Mouse (Mus musculus): ENCODE measurements around the gene Prpf4b. TPM values are rescaled to one million over a fixed set of nuclear protein-coding genes. Genes with fewer than 3 reads are reported as not detected.
"Not testable (repeated sequence)": the region's sequence is repeated elsewhere in the genome, so short reads cannot be mapped to it uniquely, and the experiment has no call there.

Gene Prpf4b
- total and polyA plus RNA-seq, 2 experiments from 2014 or later = 45.7 to 52.7 TPM

GRCm38 (mm10) chr13:34857526-34857925, 17.6 kb upstream of the Prpf4b start:
- peaks cover 19% of the 10 kb centered on the region for H3K9me3 ChIP-seq (ENCODE audit: low read length)
- H3K36me3 ChIP-seq (ENCODE audit: insufficient read depth) = no peaks in the 10 kb centered on the region
- H3K4me3 ChIP-seq (ENCODE audit: low read depth, low read length) = no peak overlapping the region
- H3K4me1 ChIP-seq (ENCODE audit: insufficient read depth) = no peaks in the 10 kb centered on the region
- DNase-seq = no peak
- TF ChIP-seq CTCF (IDR thresholded peaks at IDR 0.05; ENCODE audit: low read depth) = peak; percentile 29
- H3K4me2 ChIP-seq (ENCODE audit: low read depth) = no peak overlapping the region
- 31% methylated on average over 2 of the region's 2 CpGs for WGBS
- no peak overlapping the region for H3K27ac ChIP-seq (ENCODE audit: low read depth, low read length)
- no peaks in the 10 kb centered on the region for H3K27me3 ChIP-seq (ENCODE audit: insufficient read depth, low read length)
- no peak overlapping the region for H3K9ac ChIP-seq
- no peak for ATAC-seq

- H3K4me2 ChIP-seq (ENCODE audit: low read depth) = no peak overlapping the region
- no peak overlapping the region for H3K9ac ChIP-seq
- H3K4me1 ChIP-seq (ENCODE audit: insufficient read depth) = no peaks in the 10 kb centered on the region
- 80% methylated on average over 5 of the region's 5 CpGs for WGBS
- H3K27me3 ChIP-seq (ENCODE audit: insufficient read depth, low read length) = no peaks in the 10 kb centered on the region
- H3K36me3 ChIP-seq (ENCODE audit: insufficient read depth) = no peaks in the 10 kb centered on the region
- H3K27ac ChIP-seq (ENCODE audit: low read depth, low read length) = no peak overlapping the region
- no peak for DNase-seq
- H3K4me3 ChIP-seq (ENCODE audit: low read depth, low read length) = no peak overlapping the region
- no peak for TF ChIP-seq CTCF (IDR thresholded peaks at IDR 0.05; ENCODE audit: low read depth)
- H3K9me3 ChIP-seq (ENCODE audit: low read length) = peaks cover 5% of the 10 kb centered on the region
- no peak for ATAC-seq
Measured at GRCm38 (mm10) chr13:34859406-34859805, 15.7 kb upstream of the Prpf4b start.

- not testable (repeated sequence) for H3K4me3 ChIP-seq (ENCODE audit: low read depth, low read length); ATAC-seq; DNase-seq; H3K9ac ChIP-seq; H3K4me2 ChIP-seq (ENCODE audit: low read depth); H3K27me3 ChIP-seq (ENCODE audit: insufficient read depth, low read length); H3K36me3 ChIP-seq (ENCODE audit: insufficient read depth); H3K4me1 ChIP-seq (ENCODE audit: insufficient read depth); H3K27ac ChIP-seq (ENCODE audit: low read depth, low read length); H3K9me3 ChIP-seq (ENCODE audit: low read length)
- WGBS = 67% methylated on average over 7 of the region's 8 CpGs
Measured at GRCm38 (mm10) chr13:34861166-34861565, 13.9 kb upstream of the Prpf4b start.

- no peak overlapping the region for H3K9ac ChIP-seq
- DNase-seq = peak; percentile 91
- ATAC-seq = peak; percentile 96
- H3K9me3 ChIP-seq (ENCODE audit: low read length) = no peaks in the 10 kb centered on the region
- no peak overlapping the region for H3K4me2 ChIP-seq (ENCODE audit: low read depth)
- no peaks in the 10 kb centered on the region for H3K27me3 ChIP-seq (ENCODE audit: insufficient read depth, low read length)
- peak; percentile 95 for TF ChIP-seq CTCF (IDR thresholded peaks at IDR 0.05; ENCODE audit: low read depth)
- no peak overlapping the region for H3K27ac ChIP-seq (ENCODE audit: low read depth, low read length)
- no peaks in the 10 kb centered on the region for H3K36me3 ChIP-seq (ENCODE audit: insufficient read depth)
- no peaks in the 10 kb centered on the region for H3K4me1 ChIP-seq (ENCODE audit: insufficient read depth)
- H3K4me3 ChIP-seq (ENCODE audit: low read depth, low read length) = no peak overlapping the region
- WGBS = 36% methylated on average over 7 of the region's 7 CpGs
Measured at GRCm38 (mm10) chr13:34864420-34865169, 10.5 kb upstream of the Prpf4b start.

- DNase-seq (peak; percentile 97), ATAC-seq (peak; percentile 94)
- H3K4me2 ChIP-seq (ENCODE audit: low read depth) = peak overlapping the region; percentile 72
- WGBS = 2% methylated on average over 45 of the region's 45 CpGs
- peak overlapping the region; percentile 80 for H3K4me3 ChIP-seq (ENCODE audit: low read depth, low read length)
- H3K9ac ChIP-seq = peak overlapping the region; percentile 77
- no peaks in the 10 kb centered on the region for H3K9me3 ChIP-seq (ENCODE audit: low read length)
- H3K4me1 ChIP-seq (ENCODE audit: insufficient read depth) = peaks cover 12% of the 10 kb centered on the region
- H3K27me3 ChIP-seq (ENCODE audit: insufficient read depth, low read length) = no peaks in the 10 kb centered on the region
- H3K36me3 ChIP-seq (ENCODE audit: insufficient read depth) = no peaks in the 10 kb centered on the region
- H3K27ac ChIP-seq (ENCODE audit: low read depth, low read length) = peak overlapping the region; percentile 92
- TF ChIP-seq CTCF (IDR thresholded peaks at IDR 0.05; ENCODE audit: low read depth) = no peak
Measured at GRCm38 (mm10) chr13:34873801-34874681, 1.1 kb upstream of the Prpf4b start.

- DNase-seq; H3K9me3 ChIP-seq (ENCODE audit: low read length); H3K36me3 ChIP-seq (ENCODE audit: insufficient read depth); H3K27me3 ChIP-seq (ENCODE audit: insufficient read depth, low read length); ATAC-seq: not testable (repeated sequence)
- H3K9ac ChIP-seq = peak overlapping the region; percentile 77
- peaks cover 12% of the 10 kb centered on the region for H3K4me1 ChIP-seq (ENCODE audit: insufficient read depth)
- H3K4me2 ChIP-seq (ENCODE audit: low read depth) = peak overlapping the region; percentile 72
- H3K27ac ChIP-seq (ENCODE audit: low read depth, low read length) = peak overlapping the region; percentile 92
- peak overlapping the region; percentile 80 for H3K4me3 ChIP-seq (ENCODE audit: low read depth, low read length)
- 26% methylated on average over 13 of the region's 13 CpGs for WGBS
Measured at GRCm38 (mm10) chr13:34874736-34875135, 366 bp upstream of the Prpf4b start.
